Mouse (Mus musculus): ENCODE measurements around the gene Zfp938. TPM values are rescaled to one million over a fixed set of nuclear protein-coding genes. Genes with fewer than 3 reads are reported as not detected.

Gene Zfp938
- 6.5 and 7.7 TPM in 2 replicates for total RNA-seq (2014; fragmentation: Nextera tagmentation)
- total RNA-seq (2017), result 5.8 and 5.9 TPM in 2 replicates

DNA sequence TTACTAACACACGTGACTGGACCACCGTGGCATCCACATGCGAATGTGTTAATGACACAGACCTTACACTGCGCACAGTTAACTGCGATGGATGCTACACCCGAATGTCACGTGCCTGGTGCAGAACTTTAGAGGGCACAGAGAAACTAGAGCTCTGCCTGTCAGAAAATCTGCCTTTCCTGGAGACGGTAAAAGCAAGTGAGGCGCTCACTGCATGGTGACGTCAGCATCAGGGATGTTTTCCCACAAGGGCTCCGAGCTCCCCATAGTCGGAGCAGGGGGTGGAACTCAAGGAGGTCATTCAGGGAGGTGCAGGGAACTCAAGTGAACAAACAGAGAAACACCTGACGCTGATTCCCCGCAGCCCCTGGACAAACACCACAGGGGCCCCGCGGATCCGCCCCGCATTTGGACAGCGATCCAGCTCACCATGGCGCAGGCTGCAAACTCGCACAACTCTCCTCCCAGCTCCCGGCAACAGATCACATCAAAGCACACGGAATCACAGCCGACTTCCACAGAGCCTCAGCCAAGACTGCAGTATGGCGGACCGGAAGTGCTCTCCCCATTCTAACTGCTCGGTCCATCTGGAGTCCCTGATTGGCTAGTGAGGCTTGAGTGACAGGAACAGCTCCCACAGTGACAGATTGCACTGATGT, at the start of gene Zfp938:
TSS of gene Zfp938 (minus strand) at position 539 of the 659 bp plus-strand sequence.
- ATAC-seq (replicated peaks; ENCODE audit: poor library complexity, severe bottlenecking), result peak; percentile 100

- ATAC-seq (replicated peaks; ENCODE audit: poor library complexity, severe bottlenecking), result no peak
Observed at GRCm38 (mm10) chr10:82257331-82257730, 16.3 kb upstream of the Zfp938 start.

DNA sequence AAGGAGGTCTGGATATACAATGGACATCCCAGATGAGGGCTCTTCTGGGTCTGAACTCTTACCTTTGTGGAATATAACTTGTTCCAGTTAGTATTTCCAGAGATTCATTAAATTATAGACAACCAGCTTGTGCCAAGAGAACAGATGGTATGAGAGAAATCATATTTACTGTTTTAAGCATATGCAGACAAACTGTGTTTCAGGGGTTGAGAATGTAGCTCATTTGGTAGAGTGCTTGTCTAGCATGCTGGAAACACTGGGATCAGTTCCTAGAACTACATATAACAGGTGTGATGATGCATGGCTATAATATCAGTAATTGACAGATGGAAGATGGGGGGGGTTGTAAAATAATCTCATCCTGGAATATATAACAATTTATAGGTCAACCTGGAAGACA, 3.9 kb upstream of the Zfp938 start:
- ATAC-seq (replicated peaks; ENCODE audit: poor library complexity, severe bottlenecking), result no peak

DNA sequence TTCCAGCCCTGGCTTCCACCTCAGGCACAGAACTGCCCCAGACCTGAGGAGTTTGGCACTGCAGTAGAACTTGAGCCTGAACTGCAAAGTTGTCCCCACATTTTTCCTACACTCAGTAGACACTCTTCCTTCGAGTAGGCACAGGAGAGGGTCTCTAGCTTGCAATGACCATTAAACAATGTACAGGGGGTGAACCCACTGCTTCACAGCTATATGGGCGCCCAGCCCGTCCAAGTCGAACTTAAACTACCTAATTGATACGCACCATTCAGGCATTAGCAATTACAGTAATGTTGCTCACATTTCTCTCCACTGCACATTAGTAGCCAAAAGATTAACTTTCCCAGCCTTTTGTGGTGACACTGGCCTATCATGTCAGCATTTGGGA, 315 bp upstream of the Zfp938 start:
- no peak for ATAC-seq (replicated peaks; ENCODE audit: poor library complexity, severe bottlenecking)

GRCm38 (mm10) chr10:82178257-82179064, 62.6 kb downstream of the Zfp938 start:
- ATAC-seq (replicated peaks; ENCODE audit: poor library complexity, severe bottlenecking), result peak; percentile 87

Other genes starting within 250 kb of the Zfp938 start
- 6.0 and 13.9 TPM in 2 replicates for gene Zfp873, start 193.2 kb downstream of the Zfp938 start, total RNA-seq (2014; fragmentation: Nextera tagmentation)
- 4.6 and 6.2 TPM in 2 replicates for gene Zfp873, start 193.2 kb downstream of the Zfp938 start, total RNA-seq (2017)
- not detected in 2 replicates for gene BC024063, start 157.9 kb downstream of the Zfp938 start, total RNA-seq (2014; fragmentation: Nextera tagmentation)
- gene BC024063, start 157.9 kb downstream of the Zfp938 start, total RNA-seq (2017), result 0.73 TPM in 1 of 2 replicates, not detected in the other
- 1.9 and 6.7 TPM in 2 replicates for gene AU041133, start 113.3 kb downstream of the Zfp938 start, total RNA-seq (2014; fragmentation: Nextera tagmentation)
- gene AU041133, start 113.3 kb downstream of the Zfp938 start, total RNA-seq (2017), result 6.2 and 6.6 TPM in 2 replicates
- not detected in 2 replicates for gene 4932415D10Rik, start 75.3 kb upstream of the Zfp938 start, total RNA-seq (2014; fragmentation: Nextera tagmentation)
- gene 4932415D10Rik, start 75.3 kb upstream of the Zfp938 start, total RNA-seq (2017), result not detected in 2 replicates
- gene Gm4924, start 113.0 kb upstream of the Zfp938 start, total RNA-seq (2014; fragmentation: Nextera tagmentation), result 3.2 and 5.5 TPM in 2 replicates
- gene Gm4924, start 113.0 kb upstream of the Zfp938 start, total RNA-seq (2017), result 1.1 and 3.0 TPM in 2 replicates